ENCODE assay signal across 15 mouse cellular contexts in genomic region chr6:38096961-38097370, GRCm38 (mm10). TPM values are rescaled to one million over a fixed set of nuclear protein-coding genes. Genes with fewer than 3 reads are reported as not detected.
DNase-seq lines count a peak whose midpoint lies in the region; ATAC-seq lines count a peak whose summit lies in the region.
"Had no signal": no experiment of that assay in that cellular context is flagged by ENCODE, and none has a peak within 500 bp of the region (broad histone marks: within the 10 kb centered on the region; RNA-seq: fewer than 3 reads in every experiment).

No protein-coding gene starts in this region.

- no peaks in the 10 kb centered on the region for H3K36me3 ChIP-seq in kidney, embryonic 14.5 days (ENCODE audit: control insufficient read depth, insufficient read depth, low read length)
- no peaks in the 10 kb centered on the region for H3K36me3 ChIP-seq in lung, embryonic 16.5 days (ENCODE audit: control insufficient read depth, insufficient read depth, low read length)
- H3K36me3 ChIP-seq: forebrain, embryonic 12.5 days; midbrain, embryonic 10.5 days had no signal

- 64% methylated on average over 5 of the region's 5 CpGs for WGBS in kidney, embryonic 14.5 days
- WGBS in lung, embryonic 16.5 days, result 37% methylated on average over 5 of the region's 5 CpGs

- peak; percentile 28; the same call in 1 of the 2 replicates for ATAC-seq in kidney, embryonic 14.5 days (ENCODE audit: low FRiP score, low TSS enrichment)
- ATAC-seq in lung, embryonic 16.5 days (ENCODE audit: low read depth), result peak; percentile 97

- H3K9me3 ChIP-seq in kidney, embryonic 14.5 days (ENCODE audit: control insufficient read depth, low read length), result no peaks in the 10 kb centered on the region
- no peaks in the 10 kb centered on the region for H3K9me3 ChIP-seq in lung, embryonic 16.5 days (ENCODE audit: control insufficient read depth, low read length)
- H3K9me3 ChIP-seq: forebrain, embryonic 12.5 days; midbrain, embryonic 10.5 days had no signal

- no peak overlapping the region for H3K4me2 ChIP-seq in kidney, embryonic 14.5 days (replicated peaks; ENCODE audit: low read depth, low read length)
- peak overlapping the region; percentile 10; the same call in 1 of the 2 replicates for H3K4me2 ChIP-seq in lung, embryonic 16.5 days (ENCODE audit: low read depth, low read length)
- H3K4me2 ChIP-seq: forebrain, embryonic 12.5 days had no signal

- peak; percentile 25 for DNase-seq in urinary bladder, adult 2 months (ENCODE audit: low spot score)
- DNase-seq in urinary bladder, postnatal 10 days (ENCODE audit: low spot score), result no peak
- peak; percentile 26 to 40 for DNase-seq in urinary bladder, postnatal 36 days (ENCODE audit: low spot score in 2 of 2)
- no peak for DNase-seq in testis, postnatal 14 days (ENCODE audit: low spot score)
- DNase-seq in thymus, postnatal 25 days, result no peak
- DNase-seq in neural tube, embryonic 10.5 days (ENCODE audit: extremely low spot score, low spot score), result no peak
- DNase-seq: heart, postnatal 36 days had no signal

- H3K9ac ChIP-seq in kidney, embryonic 14.5 days (ENCODE audit: low read depth, low read length), result no peak overlapping the region
- no peak overlapping the region for H3K9ac ChIP-seq in lung, embryonic 16.5 days (ENCODE audit: low read length)
- H3K9ac ChIP-seq: forebrain, embryonic 12.5 days had no signal

- no peak overlapping the region for H3K4me3 ChIP-seq in kidney, embryonic 14.5 days (ENCODE audit: low read length)
- H3K4me3 ChIP-seq in lung, embryonic 16.5 days (ENCODE audit: low read length), result no peak overlapping the region
- H3K4me3 ChIP-seq: forebrain, embryonic 12.5 days; midbrain, embryonic 10.5 days had no signal

- H3K27me3 ChIP-seq in kidney, embryonic 14.5 days (ENCODE audit: control insufficient read depth, insufficient read depth, low read length), result no peaks in the 10 kb centered on the region
- no peaks in the 10 kb centered on the region for H3K27me3 ChIP-seq in lung, embryonic 16.5 days (ENCODE audit: control insufficient read depth, insufficient read depth, low read depth, low read length)
- H3K27me3 ChIP-seq: CH12.LX; forebrain, embryonic 12.5 days had no signal

- no peak overlapping the region for H3K27ac ChIP-seq in kidney, embryonic 14.5 days (ENCODE audit: low read depth, low read length)
- peak overlapping the region; percentile 93 for H3K27ac ChIP-seq in lung, embryonic 16.5 days (ENCODE audit: low read length)
- H3K27ac ChIP-seq: forebrain, embryonic 12.5 days; midbrain, embryonic 10.5 days had no signal

- H3K4me1 ChIP-seq in kidney, embryonic 14.5 days (ENCODE audit: control insufficient read depth, insufficient read depth, low read length), result no peaks in the 10 kb centered on the region
- peaks cover 3% of the 10 kb centered on the region; the same call in 1 of the 2 replicates for H3K4me1 ChIP-seq in lung, embryonic 16.5 days (replicated peaks; ENCODE audit: control insufficient read depth, insufficient read depth, low read length)
- H3K4me1 ChIP-seq: forebrain, embryonic 12.5 days; midbrain, embryonic 10.5 days had no signal

RNA-seq across cellular contexts. Expression of gene Tmem213, which starts 12.1 kb away (rescaled TPM):
- polyA plus RNA-seq in urinary bladder, adult 2 months (2012; rRNA removed), result not detected in 2 replicates
- polyA plus RNA-seq in kidney, embryonic 14.5 days (2014; fragmentation: Nextera tagmentation; extraction: Ambion mirVana), result 19.9 and 22.2 TPM in 2 replicates
- 133 and 163 TPM in 2 replicates for polyA plus RNA-seq in lung, embryonic 16.5 days (2015; fragmentation: Nextera tagmentation; extraction: Ambion mirVana)
- polyA plus RNA-seq: forebrain, embryonic 12.5 days; large intestine, adult 2 months; liver, adult 2 months; midbrain, embryonic 10.5 days; neural tube, embryonic 11.5 days had no signal

RNA-seq across cellular contexts. Expression of gene Atp6v0a4, which starts 27.4 kb away (rescaled TPM):
- 1.1 and 1.5 TPM in 2 replicates for polyA plus RNA-seq in urinary bladder, adult 2 months (2012; rRNA removed)
- 2.6 and 3.0 TPM in 2 replicates for polyA plus RNA-seq in kidney, embryonic 14.5 days (2014; fragmentation: Nextera tagmentation; extraction: Ambion mirVana)
- 10.5 and 15.8 TPM in 2 replicates for polyA plus RNA-seq in lung, embryonic 16.5 days (2015; fragmentation: Nextera tagmentation; extraction: Ambion mirVana)
- polyA plus RNA-seq: forebrain, embryonic 12.5 days; midbrain, embryonic 10.5 days; neural tube, embryonic 11.5 days had no signal

RNA-seq across cellular contexts. Expression of gene Svopl, which starts 50.2 kb away (rescaled TPM):
- polyA plus RNA-seq in urinary bladder, adult 2 months (2012; rRNA removed), result 1.8 and 2.2 TPM in 2 replicates
- polyA plus RNA-seq in kidney, embryonic 14.5 days (2014; fragmentation: Nextera tagmentation; extraction: Ambion mirVana), result 10.2 and 17.8 TPM in 2 replicates
- 1.6 and 1.7 TPM in 2 replicates for polyA plus RNA-seq in lung, embryonic 16.5 days (2015; fragmentation: Nextera tagmentation; extraction: Ambion mirVana)
- polyA plus RNA-seq: liver, adult 2 months had no signal

Comparison
In these comparisons a context has a peak if more than half of its experiments do, and no peak if none do; other contexts are left out.
1. DNase-seq: peak in urinary bladder, adult 2 months (single experiment) and urinary bladder, postnatal 36 days (2 of 2); none in urinary bladder, postnatal 10 days (single experiment), testis, postnatal 14 days (single experiment), thymus, postnatal 25 days (single experiment) and neural tube, embryonic 10.5 days (single experiment).
2. RNA of gene Tmem213, which starts 12.1 kb away (polyA plus RNA-seq): 133 to 163 TPM in lung, embryonic 16.5 days and 19.9 to 22.2 TPM in kidney, embryonic 14.5 days; not detected in urinary bladder, adult 2 months; every median in the first group is over 10 times any median in the second.